Mouse (Mus musculus) ES-Bruce4 (cell line): Measurements from ENCODE around the gene Tcf7l1. TPM values are rescaled to one million over a fixed set of nuclear protein-coding genes. Genes with fewer than 3 reads are reported as not detected.

Source experiments
- H3K27ac ChIP-seq: 2 replicates; pipeline ENCODE4 v1.5.1; 2012; ENCODE audit warnings: low read length, inconsistent platforms; ENCODE audit not compliant: insufficient read depth
- H3K27me3 ChIP-seq: 2 replicates; pipeline ENCODE4 v1.6.1; 2012; ENCODE audit warnings: mild to moderate bottlenecking, low read length, inconsistent platforms; ENCODE audit not compliant: control insufficient read depth, poor library complexity, insufficient read depth, severe bottlenecking
- H3K36me3 ChIP-seq: 2 replicates; pipeline ENCODE4 v1.6.1; 2012; ENCODE audit warnings: inconsistent platforms, mild to moderate bottlenecking, low read length, moderate library complexity; ENCODE audit not compliant: control insufficient read depth, poor library complexity, insufficient read depth, severe bottlenecking
- H3K4me1 ChIP-seq: one replicate; pipeline ENCODE4 v1.8.1; 2011; ENCODE audit warnings: low read length; ENCODE audit not compliant: control insufficient read depth, insufficient read depth
- H3K4me3 ChIP-seq: 2 replicates; pipeline ENCODE4 v1.5.1; 2011; ENCODE audit warnings: low read depth, mild to moderate bottlenecking, low read length
- H3K9ac ChIP-seq: 2 replicates; pipeline ENCODE4 v1.6.1; 2012; ENCODE audit warnings: low read depth, mild to moderate bottlenecking, inconsistent platforms; ENCODE audit not compliant: poor library complexity, severe bottlenecking
- H3K9me3 ChIP-seq: replicated peaks from 2 replicates; pipeline ENCODE4 v1.6.1; 2012; ENCODE audit warnings: mild to moderate bottlenecking, low read length, inconsistent platforms; ENCODE audit not compliant: control insufficient read depth, poor library complexity, insufficient read depth, severe bottlenecking
- CTCF ChIP-seq: IDR thresholded peaks from one replicate; pipeline ENCODE4 v1.8.1; 2011; ENCODE audit warnings: low read depth, low read length
- EP300 ChIP-seq: IDR thresholded peaks from 2 replicates; pipeline ENCODE4 v1.6.1; 2011; ENCODE audit warnings: low read depth, low read length; ENCODE audit not compliant: insufficient read depth
- POLR2A ChIP-seq: IDR thresholded peaks from one replicate; pipeline ENCODE4 v1.8.1; 2011; ENCODE audit warnings: low read length; ENCODE audit not compliant: insufficient read depth
- polyA plus RNA-seq: library from polyadenylated mRNA; stranded (reverse); fragments of >200 nt; gene quantifications from 2 replicates; pipeline ENCODE4 v1.2.4, GENCODE M21; 2011; ENCODE audit warnings: low read depth; ENCODE audit not compliant: missing spikeins, insufficient read depth, insufficient read length

Gene Tcf7l1
- polyA plus RNA-seq, 1 experiment, result 84.8 TPM

GRCm38 (mm10) chr6:72630961-72631360 lies 158.1 kb downstream of the Tcf7l1 start:
- Histone ChIP-seq H3K27ac (no peak overlapping the region), H3K4me1 (no peaks in the 10 kb centered on the region), H3K9ac (no peak overlapping the region), H3K9me3 (no peaks in the 10 kb centered on the region), H3K36me3 (peaks cover 4% of the 10 kb centered on the region; the same call in 1 of the 2 replicates), H3K27me3 (no peaks in the 10 kb centered on the region), H3K4me3 (no peak overlapping the region)
- TF ChIP-seq EP300 (no peak), CTCF (no peak), POLR2A (no peak)

DNA sequence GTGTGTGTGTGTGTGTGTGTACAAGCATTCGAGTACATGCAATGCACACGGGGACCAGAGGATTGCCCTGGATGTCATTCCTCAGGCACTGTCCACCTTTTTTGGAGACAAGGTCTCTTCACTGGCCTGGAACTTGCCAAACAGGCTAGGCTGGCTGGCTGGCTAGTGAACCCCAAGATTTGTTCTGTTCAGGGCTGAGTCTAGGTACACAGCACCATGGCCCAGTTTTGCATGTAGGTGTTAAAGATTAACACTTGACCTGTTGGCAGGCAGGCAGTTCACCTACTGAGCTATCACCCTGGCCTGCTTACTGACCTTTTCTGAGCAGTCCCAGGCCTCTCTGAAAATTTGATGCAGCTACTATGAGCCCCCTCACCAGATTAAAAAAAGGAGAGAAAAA lies 158.7 kb downstream of the Tcf7l1 start:
- Histone ChIP-seq H3K36me3 (peaks cover 4% of the 10 kb centered on the region; the same call in 1 of the 2 replicates), H3K9me3 (no peaks in the 10 kb centered on the region), H3K27ac (no peak overlapping the region), H3K9ac (no peak overlapping the region), H3K4me3 (no peak overlapping the region), H3K27me3 (no peaks in the 10 kb centered on the region), H3K4me1 (no peaks in the 10 kb centered on the region)
- TF ChIP-seq EP300, result no peak
- TF ChIP-seq CTCF, result no peak
- TF ChIP-seq POLR2A, result no peak

DNA sequence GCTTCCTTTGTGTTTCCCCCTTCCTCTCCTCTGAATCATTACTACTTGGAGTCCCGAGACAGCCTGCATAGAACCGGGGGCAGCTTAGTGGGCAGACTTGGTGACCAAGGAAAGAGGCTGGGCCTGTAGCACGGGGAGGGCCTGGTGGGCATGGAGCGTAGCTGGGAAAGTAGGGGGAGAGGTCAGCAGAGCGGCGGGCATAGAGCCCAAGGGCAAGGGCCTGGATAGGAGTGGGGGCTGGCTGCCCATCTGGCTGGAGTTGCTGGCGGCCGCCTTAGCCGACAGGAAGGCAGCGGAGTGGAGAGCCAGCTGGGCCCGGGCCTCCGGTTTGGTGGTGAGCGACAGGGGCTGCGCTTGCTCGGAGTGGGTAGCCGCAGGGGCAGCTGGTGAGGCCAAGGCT lies 161.8 kb downstream of the Tcf7l1 start:
- H3K36me3 ChIP-seq, result peaks cover 4% of the 10 kb centered on the region; the same call in 1 of the 2 replicates
- no peak overlapping the region for H3K9ac ChIP-seq
- no peaks in the 10 kb centered on the region for H3K9me3 ChIP-seq
- no peaks in the 10 kb centered on the region for H3K27me3 ChIP-seq
- H3K4me1 ChIP-seq, result no peaks in the 10 kb centered on the region
- H3K4me3 ChIP-seq, result no peak overlapping the region
- TF ChIP-seq CTCF (no peak), EP300 (no peak), POLR2A (no peak)
- no peak overlapping the region for H3K27ac ChIP-seq

GRCm38 (mm10) chr6:72626391-72626790 lies 162.7 kb downstream of the Tcf7l1 start:
- Histone ChIP-seq H3K9ac (no peak overlapping the region), H3K4me3 (no peak overlapping the region), H3K4me1 (no peaks in the 10 kb centered on the region), H3K36me3 (peaks cover 4% of the 10 kb centered on the region; the same call in 1 of the 2 replicates), H3K27ac (no peak overlapping the region), H3K27me3 (no peaks in the 10 kb centered on the region), H3K9me3 (no peaks in the 10 kb centered on the region)
- no peak for TF ChIP-seq POLR2A
- TF ChIP-seq EP300, result no peak
- no peak for TF ChIP-seq CTCF

DNA sequence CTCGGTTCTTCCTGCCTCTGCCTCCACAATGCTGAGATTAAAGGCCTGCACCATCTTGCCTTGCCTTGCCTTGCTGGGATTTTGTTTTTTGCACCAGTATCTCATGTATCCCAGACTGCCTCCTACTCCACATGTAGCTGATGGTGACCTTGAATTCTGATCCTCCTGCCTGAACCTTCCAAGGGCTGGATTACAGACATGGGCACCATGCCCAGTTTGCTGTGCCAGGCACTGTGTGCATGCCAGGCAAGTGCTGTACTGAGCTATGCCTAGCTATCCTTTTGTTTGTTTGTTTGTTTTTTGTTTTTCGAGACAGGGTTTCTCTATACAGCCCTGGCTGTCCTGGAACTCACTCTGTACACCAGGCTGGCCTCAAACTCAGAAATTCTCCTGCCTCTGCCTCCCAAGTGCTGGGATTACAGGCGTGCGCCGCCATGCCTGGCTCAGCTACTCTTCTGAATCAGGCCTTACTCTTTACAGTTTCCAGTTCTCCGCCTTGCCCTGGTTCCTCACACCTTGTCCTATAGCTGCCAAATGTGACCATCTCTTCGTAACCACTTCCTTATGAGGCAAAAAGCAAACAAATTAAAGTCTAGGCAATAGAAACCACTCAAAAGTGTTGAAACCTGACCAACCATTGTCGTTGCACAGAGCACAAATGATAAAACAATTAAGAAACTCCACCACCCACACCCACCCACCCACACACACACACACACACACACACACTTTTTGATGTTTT lies 165.2 kb downstream of the Tcf7l1 start:
- no peaks in the 10 kb centered on the region for H3K4me1 ChIP-seq
- H3K27ac ChIP-seq, result no peak overlapping the region
- no peak overlapping the region for H3K9ac ChIP-seq
- H3K36me3 ChIP-seq, result no peaks in the 10 kb centered on the region
- H3K27me3 ChIP-seq, result no peaks in the 10 kb centered on the region
- no peaks in the 10 kb centered on the region for H3K9me3 ChIP-seq
- TF ChIP-seq EP300 (no peak), CTCF (no peak), POLR2A (no peak)
- H3K4me3 ChIP-seq, result no peak overlapping the region

DNA sequence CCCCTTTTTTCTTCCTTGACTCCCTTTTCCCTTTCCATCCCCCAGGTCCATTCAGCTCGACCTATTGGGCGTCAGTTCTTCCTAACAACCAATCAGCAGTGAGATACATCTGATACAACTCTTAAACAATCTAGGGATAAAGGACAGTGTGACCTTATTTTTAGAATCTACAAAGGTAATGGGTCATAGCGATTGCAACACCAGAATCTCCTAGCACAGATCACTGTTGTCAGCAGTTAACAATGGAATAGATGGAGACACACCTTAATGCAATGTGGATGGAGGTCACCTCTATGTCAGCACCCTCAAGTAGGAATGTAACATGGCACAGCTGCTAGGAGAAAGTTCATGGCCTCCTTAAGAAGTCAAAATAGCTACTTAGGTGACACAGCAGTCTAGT lies 166.1 kb downstream of the Tcf7l1 start:
- TF ChIP-seq EP300 (no peak), POLR2A (no peak)
- no peaks in the 10 kb centered on the region for H3K4me1 ChIP-seq
- H3K4me3 ChIP-seq, result no peak overlapping the region
- H3K27me3 ChIP-seq, result no peaks in the 10 kb centered on the region
- H3K9me3 ChIP-seq, result no peaks in the 10 kb centered on the region
- no peak overlapping the region for H3K9ac ChIP-seq
- no peak overlapping the region for H3K27ac ChIP-seq
- H3K36me3 ChIP-seq, result no peaks in the 10 kb centered on the region
